Mouse (Mus musculus) intestine, postnatal 0 days (tissue): ENCODE data around the gene Tpte. TPM values are rescaled to one million over a fixed set of nuclear protein-coding genes. Genes with fewer than 3 reads are reported as not detected.

Experiments
- ATAC-seq: fragments of 200-750 bp; cut with Nextera tagmentation; 2 replicates; pipeline ENCODE4 v1.8.0; 2017; ENCODE audit warnings: mild to moderate bottlenecking, moderate TSS enrichment, moderate library complexity
- H3K27ac ChIP-seq: fragments of 300-500 bp; sonication (generic); 2 replicates; pipeline ENCODE4 v1.5.1; 2014; ENCODE audit warnings: mild to moderate bottlenecking, low read depth, low read length, moderate library complexity
- H3K27me3 ChIP-seq: fragments of 300-500 bp; sonication (generic); replicated peaks from 2 replicates; pipeline ENCODE4 v1.6.1; 2014; ENCODE audit warnings: low read length, mixed read lengths; ENCODE audit not compliant: control insufficient read depth, insufficient read depth
- H3K36me3 ChIP-seq: fragments of 300-500 bp; sonication (generic); 2 replicates; pipeline ENCODE4 v1.6.1; 2014; ENCODE audit warnings: mild to moderate bottlenecking, moderate library complexity; ENCODE audit not compliant: control insufficient read depth, insufficient read depth
- H3K4me1 ChIP-seq: fragments of 300-500 bp; sonication (generic); replicated peaks from 2 replicates; pipeline ENCODE4 v1.6.1; 2014; ENCODE audit warnings: antibody characterized with exemption, low read length, mixed read lengths; ENCODE audit not compliant: control insufficient read depth, insufficient read depth
- H3K4me2 ChIP-seq: fragments of 300-500 bp; sonication (generic); replicated peaks from 2 replicates; pipeline ENCODE4 v1.6.1; 2014; ENCODE audit warnings: low read depth, mild to moderate bottlenecking, moderate library complexity
- H3K4me3 ChIP-seq: fragments of 300-500 bp; sonication (generic); 2 replicates; pipeline ENCODE4 v1.5.1; 2014; ENCODE audit warnings: low read depth, low read length
- H3K9ac ChIP-seq: fragments of 300-500 bp; sonication (generic); 2 replicates; pipeline ENCODE4 v1.6.1; 2014; ENCODE audit warnings: mild to moderate bottlenecking, low read depth, low read length
- H3K9me3 ChIP-seq: fragments of 300-500 bp; sonication (generic); 2 replicates; pipeline ENCODE4 v1.6.1; 2016; ENCODE audit warnings: mixed run types; ENCODE audit not compliant: control insufficient read depth
- CTCF ChIP-seq: sonication (generic); IDR thresholded peaks from 2 replicates; pipeline ENCODE4 v1.5.1; 2016; ENCODE audit warnings: low read depth, mild to moderate bottlenecking, control low read depth, antibody characterized with exemption, moderate library complexity
- WGBS: fragments of 180-500 bp; shearing (Covaris S2); extraction: QIAGEN DNeasy Blood & Tissue Kit; methylation state at CpG from one replicate; pipeline ENCODE4 v1.1.7; 2014; 5-methylcytosine and 5-hydroxymethylcytosine counted together
- polyA plus RNA-seq: library from polyadenylated mRNA; unstranded; fragments of >200 nt; fragmentation: Nextera tagmentation; extraction: Ambion mirVana; gene quantifications from 2 replicates; pipeline ENCODE4 v1.2.1, GENCODE M21; 2015

Gene Tpte
- polyA plus RNA-seq, 1 experiment from 2014 or later: 0.04 TPM

GRCm38 (mm10) chr8:22397811-22398141 lies 114.5 kb downstream of the Tpte start:
- no peaks in the 10 kb centered on the region for H3K27me3 ChIP-seq
- peak overlapping the region; percentile 92 for H3K9ac ChIP-seq
- H3K27ac ChIP-seq: peak overlapping the region; percentile 96
- H3K36me3 ChIP-seq: no peaks in the 10 kb centered on the region
- no peak for ATAC-seq
- H3K9me3 ChIP-seq: no peaks in the 10 kb centered on the region
- no peak for TF ChIP-seq CTCF
- peak overlapping the region; percentile 81 for H3K4me3 ChIP-seq
- H3K4me1 ChIP-seq: no peaks in the 10 kb centered on the region
- peak overlapping the region; percentile 84 for H3K4me2 ChIP-seq
- under 1% methylated on average over 13 of the region's 13 CpGs for WGBS

- Histone ChIP-seq H3K27me3 (no peaks in the 10 kb centered on the region), H3K4me1 (no peaks in the 10 kb centered on the region), H3K9ac (peak within 1 kb of the TSS; percentile 92), H3K27ac (peak within 1 kb of the TSS; percentile 96), H3K4me3 (peak within 1 kb of the TSS; percentile 81), H3K4me2 (peak within 1 kb of the TSS; percentile 84), H3K36me3 (no peaks in the 10 kb centered on the region), H3K9me3 (no peaks in the 10 kb centered on the region)
- no peak for TF ChIP-seq CTCF
- WGBS: under 1% methylated on average over 77 of the region's 77 CpGs
- ATAC-seq: peak; percentile 85
These were observed 115.1 kb downstream of the Tpte start, which contains the start of gene Slc25a15 for GRCm38 (mm10) chr8:22398142-22398951. TSS of gene Slc25a15 (minus strand) at chr8:22398597.

GRCm38 (mm10) chr8:22399285-22399880 lies 116.1 kb downstream of the Tpte start:
- Histone ChIP-seq H3K4me1 (no peaks in the 10 kb centered on the region), H3K4me2 (peak overlapping the region; percentile 84), H3K27me3 (no peaks in the 10 kb centered on the region), H3K9me3 (no peaks in the 10 kb centered on the region), H3K9ac (no peak overlapping the region), H3K27ac (no peak overlapping the region), H3K4me3 (peak overlapping the region; percentile 81), H3K36me3 (no peaks in the 10 kb centered on the region)
- peak; percentile 44; the same call in 1 of the 2 replicates for TF ChIP-seq CTCF
- WGBS: 67% methylated on average over 8 of the region's 8 CpGs
- ATAC-seq: no peak

GRCm38 (mm10) chr8:22400593-22400992 lies 117.4 kb downstream of the Tpte start:
- Histone ChIP-seq H3K27ac (no peak overlapping the region), H3K9ac (no peak overlapping the region), H3K4me2 (no peak overlapping the region), H3K27me3 (no peaks in the 10 kb centered on the region), H3K4me1 (no peaks in the 10 kb centered on the region), H3K4me3 (no peak overlapping the region), H3K36me3 (no peaks in the 10 kb centered on the region), H3K9me3 (no peaks in the 10 kb centered on the region)
- ATAC-seq: no peak
- TF ChIP-seq CTCF: no peak
- WGBS: 82% methylated on average over 4 of the region's 4 CpGs

GRCm38 (mm10) chr8:22403235-22403634 lies 120.0 kb downstream of the Tpte start:
- H3K4me2 ChIP-seq: no peak overlapping the region
- no peaks in the 10 kb centered on the region for H3K9me3 ChIP-seq
- H3K4me1 ChIP-seq: no peaks in the 10 kb centered on the region
- H3K36me3 ChIP-seq: no peaks in the 10 kb centered on the region
- no peak overlapping the region for H3K4me3 ChIP-seq
- no peaks in the 10 kb centered on the region for H3K27me3 ChIP-seq
- no peak overlapping the region for H3K27ac ChIP-seq
- 96% methylated on average over 2 of the region's 2 CpGs for WGBS
- no peak overlapping the region for H3K9ac ChIP-seq
- TF ChIP-seq CTCF: peak; percentile 53
- no peak for ATAC-seq

GRCm38 (mm10) chr8:22405733-22406132 lies 122.5 kb downstream of the Tpte start:
- no peaks in the 10 kb centered on the region for H3K36me3 ChIP-seq
- no peaks in the 10 kb centered on the region for H3K9me3 ChIP-seq
- no peak overlapping the region for H3K27ac ChIP-seq
- no peaks in the 10 kb centered on the region for H3K27me3 ChIP-seq
- no peaks in the 10 kb centered on the region for H3K4me1 ChIP-seq
- 69% methylated on average over 6 of the region's 6 CpGs for WGBS
- no peak for ATAC-seq
- no peak overlapping the region for H3K4me2 ChIP-seq
- H3K4me3 ChIP-seq: no peak overlapping the region
- no peak overlapping the region for H3K9ac ChIP-seq
- TF ChIP-seq CTCF: no peak
